Mouse (Mus musculus) macrophage (primary cell): ENCODE measurements around the gene Zfp978. TPM values are rescaled to one million over a fixed set of nuclear protein-coding genes. Genes with fewer than 3 reads are reported as not detected.

Experiments used
- H3K27ac ChIP-seq: fragments of 350-480 bp; formaldehyde crosslinking; 2 replicates; pipeline ENCODE4 v1.9.0; 2021
- H3K36me3 ChIP-seq: fragments of 350-480 bp; formaldehyde crosslinking; 2 replicates; pipeline ENCODE4 v1.9.0; 2021; ENCODE audit errors: inconsistent target
- H3K4me3 ChIP-seq: fragments of 350-480 bp; formaldehyde crosslinking; 2 replicates; pipeline ENCODE4 v1.9.0; 2021; ENCODE audit errors: inconsistent target
- H3K79me2 ChIP-seq: fragments of 350-480 bp; formaldehyde crosslinking; 2 replicates; pipeline ENCODE4 v1.9.0; 2021; ENCODE audit errors: inconsistent target
- WGBS: methylation state at CpG from one replicate; pipeline ENCODE4 v1.1.7; 2026; ENCODE audit warnings: inconsistent platforms; ENCODE audit not compliant: missing documents; 5-methylcytosine and 5-hydroxymethylcytosine counted together
- polyA plus RNA-seq: library from polyadenylated mRNA; stranded (reverse); fragments of 250-400 nt; gene quantifications from 3 replicates; pipeline ENCODE4 v1.2.4, GENCODE M21; 2018; ENCODE audit warnings: inconsistent platforms

Zfp978 gene
- polyA plus RNA-seq, 1 experiment from 2014 or later: not detected

GRCm38 (mm10) chr4:147433017-147433416, 71.9 kb downstream of the Zfp978 start:
- H3K27ac ChIP-seq: no peak overlapping the region
- H3K79me2 ChIP-seq: no peaks in the 10 kb centered on the region
- H3K36me3 ChIP-seq: no peaks in the 10 kb centered on the region
- 40% methylated on average over 3 of the region's 3 CpGs for WGBS
- H3K4me3 ChIP-seq: no peak overlapping the region

DNA sequence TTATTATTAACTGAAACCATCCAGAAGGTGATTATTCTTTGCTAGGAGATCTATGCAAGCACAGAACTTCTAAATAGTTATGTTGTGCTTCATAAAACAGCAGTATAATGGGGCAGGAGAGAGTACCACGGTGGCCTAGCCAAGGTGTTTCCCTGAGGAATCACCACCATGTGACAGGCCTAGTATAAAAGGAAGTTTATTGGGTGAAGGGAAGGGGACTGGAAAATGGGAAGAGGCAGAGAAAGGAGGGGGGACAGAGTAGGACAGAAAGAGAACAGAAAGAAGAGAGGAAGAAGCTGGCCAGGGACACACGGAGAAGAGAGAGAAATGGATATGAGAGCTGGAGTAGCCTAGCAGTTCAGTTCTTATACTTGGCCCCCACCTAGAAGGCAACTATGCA, 72.8 kb downstream of the Zfp978 start:
- Histone ChIP-seq H3K4me3 (no peak overlapping the region), H3K27ac (no peak overlapping the region), H3K79me2 (no peaks in the 10 kb centered on the region), H3K36me3 (no peaks in the 10 kb centered on the region)
- 41% methylated on average over 2 of the region's 2 CpGs for WGBS

Other genes starting within 250 kb of the Zfp978 start
- gene Zfp991, start 229.3 kb upstream of the Zfp978 start, polyA plus RNA-seq: 67.3 to 187 TPM (median 69.9 TPM) in 3 replicates
- not detected in 3 replicates for gene Zfp988, start 55.6 kb upstream of the Zfp978 start, polyA plus RNA-seq
- gene Zfp982, start 131.1 kb downstream of the Zfp978 start, polyA plus RNA-seq: 0.21 to 0.39 TPM (median 0.25 TPM) in 3 replicates
- not detected in 3 replicates for gene Gm16503, start 178.9 kb downstream of the Zfp978 start, polyA plus RNA-seq
- not detected in 3 replicates for gene Zfp985, start 192.0 kb downstream of the Zfp978 start, polyA plus RNA-seq